Comparison of ENCODE assay signal across 24 mouse cellular contexts in the genomic region with DNA sequence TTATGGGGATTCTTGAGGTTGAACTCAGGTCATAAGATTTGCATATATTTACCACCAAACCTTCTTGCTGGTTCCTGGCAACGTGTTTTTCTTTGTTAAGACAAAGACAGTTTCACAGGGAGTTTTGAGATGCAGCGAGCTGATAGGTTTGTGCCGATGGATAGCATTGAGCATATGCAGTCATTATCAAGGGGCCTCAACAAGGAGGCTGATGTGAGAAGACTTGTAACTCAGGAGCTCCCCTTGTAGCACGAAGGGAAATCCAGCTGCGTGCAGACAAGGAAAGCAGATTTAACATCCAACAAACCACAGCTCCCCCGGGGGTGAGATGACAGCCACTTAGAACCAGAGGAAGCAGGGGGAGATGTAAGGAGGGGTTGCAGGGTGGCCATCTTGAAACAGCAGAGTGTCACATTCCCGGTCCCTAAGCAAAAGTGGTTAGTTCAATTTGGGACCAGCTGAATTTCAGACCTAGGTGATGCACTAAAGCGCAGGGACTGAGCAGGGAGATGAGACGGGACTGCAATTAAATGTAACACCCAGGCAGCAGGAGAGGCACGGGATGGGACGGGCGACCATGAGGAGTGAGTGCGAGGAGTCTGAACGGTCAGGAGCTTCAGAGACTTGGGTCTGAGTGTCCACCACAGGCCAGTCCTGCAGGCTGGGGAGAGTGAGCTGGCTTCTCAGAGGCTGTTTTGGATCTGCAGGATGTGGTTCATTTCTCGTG. TPM values are rescaled to one million over a fixed set of nuclear protein-coding genes. Genes with fewer than 3 reads are reported as not detected.
DNase-seq lines count a peak whose midpoint lies in the region; ATAC-seq and TF ChIP-seq lines count a peak whose summit lies in the region.
"Had no signal": no experiment of that assay in that cellular context is flagged by ENCODE, and none has a peak within 500 bp of the region (broad histone marks: within the 10 kb centered on the region; RNA-seq: fewer than 3 reads in every experiment).

No protein-coding gene starts in this region.

- TF ChIP-seq EP300 in CH12.LX (IDR thresholded peaks at IDR 0.05; ENCODE audit: low read length): no peak

- no peak for TF ChIP-seq CTCF in CH12.LX (conservative IDR thresholded peaks at IDR 0.05 in 1 of 2, IDR thresholded peaks at IDR 0.05 in 1 of 2; ENCODE audit: low read depth in 2 of 2, low read length in 2 of 2)

- WGBS in midbrain, embryonic 10.5 days: 73% methylated on average over 15 of the region's 15 CpGs
- 66% methylated on average over 15 of the region's 15 CpGs for WGBS in midbrain, embryonic 11.5 days

- no peak overlapping the region for H3K9ac ChIP-seq in midbrain, embryonic 11.5 days (ENCODE audit: low read length)
- H3K9ac ChIP-seq in CH12.LX (ENCODE audit: insufficient read depth, low read depth): no peak overlapping the region
- H3K9ac ChIP-seq: forebrain, embryonic 12.5 days; hindbrain, embryonic 14.5 days; liver, embryonic 14.5 days had no signal

- no peak overlapping the region for H3K4me3 ChIP-seq in midbrain, embryonic 10.5 days
- H3K4me3 ChIP-seq in midbrain, embryonic 11.5 days (ENCODE audit: low read depth, low read length): no peak overlapping the region
- no peak overlapping the region for H3K4me3 ChIP-seq in CH12.LX (replicated peaks in 1 of 3; ENCODE audit: low read depth in 2 of 3, low read length in 2 of 3, poor library complexity in 1 of 3)
- H3K4me3 ChIP-seq: embryonic facial prominence, embryonic 10.5 days; forebrain, embryonic 12.5 days had no signal

- H3K4me2 ChIP-seq in midbrain, embryonic 11.5 days: no peak overlapping the region
- peak overlapping the region; percentile 52 for H3K4me2 ChIP-seq in CH12.LX (ENCODE audit: insufficient read depth, low read depth, poor library complexity, severe bottlenecking)
- H3K4me2 ChIP-seq: forebrain, embryonic 12.5 days; hindbrain, embryonic 14.5 days had no signal

- H3K9me3 ChIP-seq in midbrain, embryonic 10.5 days (replicated peaks): no peaks in the 10 kb centered on the region
- no peaks in the 10 kb centered on the region for H3K9me3 ChIP-seq in midbrain, embryonic 11.5 days (ENCODE audit: control insufficient read depth, low read length)
- H3K9me3 ChIP-seq in CH12.LX (replicated peaks; ENCODE audit: low read length): peaks cover 2% of the 10 kb centered on the region
- H3K9me3 ChIP-seq: embryonic facial prominence, embryonic 10.5 days; forebrain, embryonic 12.5 days; G1E had no signal

- TF ChIP-seq POLR2A in CH12.LX (IDR thresholded peaks at IDR 0.05; ENCODE audit: low read depth, low read length): no peak

- H3K27ac ChIP-seq in midbrain, embryonic 10.5 days (replicated peaks): 0 out of 2 replicates have a peak overlapping the region, but pooled peaks have one; percentile 14
- no peak overlapping the region for H3K27ac ChIP-seq in midbrain, embryonic 11.5 days (ENCODE audit: low read depth, low read length)
- no peak overlapping the region for H3K27ac ChIP-seq in CH12.LX (ENCODE audit: insufficient read depth, low read depth)
- H3K27ac ChIP-seq: embryonic facial prominence, embryonic 10.5 days; forebrain, embryonic 12.5 days; hindbrain, embryonic 14.5 days; kidney, postnatal 0 days; liver, embryonic 14.5 days; macrophage had no signal

- peaks cover 29% of the 10 kb centered on the region for H3K4me1 ChIP-seq in midbrain, embryonic 10.5 days
- H3K4me1 ChIP-seq in midbrain, embryonic 11.5 days (ENCODE audit: control insufficient read depth, insufficient read depth, low read length): peaks cover 5% of the 10 kb centered on the region
- H3K4me1 ChIP-seq in CH12.LX (ENCODE audit: control insufficient read depth in 1 of 2, insufficient read depth in 2 of 2): peaks cover 11 to 15% of the 10 kb centered on the region in 2 experiments

- TF ChIP-seq RAD21 in CH12.LX (IDR thresholded peaks at IDR 0.05; ENCODE audit: low read depth, low read length): no peak

- in situ Hi-C loops in CH12.LX (cut with MboI; ENCODE audit: low pct_ligation_motif_present, low pct_unique_long_range_greater_than_20kb, low sequenced_read_pairs): no loop called here

- dilution Hi-C loops in CH12.LX (cut with MboI; ENCODE audit: extremely low pct_ligation_motif_present, extremely low pct_unique_long_range_greater_than_20kb, low sequenced_read_pairs): no loop called here

- DNase-seq in midbrain, embryonic 10.5 days (ENCODE audit: low spot score): no peak
- no peak for DNase-seq in midbrain, embryonic 11.5 days (ENCODE audit: low spot score, missing footprints)
- DNase-seq in CH12.LX (ENCODE audit: extremely low read depth): peak; percentile 38
- peak; percentile 36 for DNase-seq in retina, embryonic 14.5 days (ENCODE audit: low spot score)
- DNase-seq in thymus, postnatal 25 days: peak; percentile 56
- DNase-seq in cerebellum, postnatal 14 days: no peak
- DNase-seq in spleen, postnatal 4 days (ENCODE audit: low spot score in 2 of 2): no peak
- DNase-seq in adrenal gland, postnatal 10 days: no peak
- DNase-seq: adrenal gland, postnatal 36 days; cerebellum, adult 2 months; gastrocnemius, postnatal 36 days; heart, postnatal 14 days; kidney, adult 11 months had no signal

- H3K27me3 ChIP-seq in midbrain, embryonic 10.5 days (ENCODE audit: low read depth, poor library complexity, severe bottlenecking): peaks cover 25% of the 10 kb centered on the region
- 0 out of 2 replicates have a peak, but pooled peaks cover 3% of the 10 kb centered on the region for H3K27me3 ChIP-seq in midbrain, embryonic 11.5 days (ENCODE audit: control insufficient read depth, insufficient read depth, low read length)
- H3K27me3 ChIP-seq in CH12.LX (replicated peaks): peaks cover 73% of the 10 kb centered on the region

- no peak for ATAC-seq in midbrain, embryonic 11.5 days (ENCODE audit: low FRiP score)

- no peaks in the 10 kb centered on the region for H3K79me2 ChIP-seq in CH12.LX (replicated peaks; ENCODE audit: control insufficient read depth, extremely low read depth, insufficient read depth, poor library complexity, severe bottlenecking)

- no peaks in the 10 kb centered on the region for H3K36me3 ChIP-seq in midbrain, embryonic 10.5 days
- no peaks in the 10 kb centered on the region for H3K36me3 ChIP-seq in midbrain, embryonic 11.5 days (ENCODE audit: control insufficient read depth, insufficient read depth, low read length)
- H3K36me3 ChIP-seq in CH12.LX (replicated peaks in 1 of 2; ENCODE audit: control insufficient read depth in 1 of 2, insufficient read depth in 1 of 2, low read length in 1 of 2): no peaks in the 10 kb centered on the region
- H3K36me3 ChIP-seq: embryonic facial prominence, embryonic 10.5 days; forebrain, embryonic 12.5 days had no signal

TF ChIP-seq in CH12.LX, 34 proteins besides CTCF, POLR2A, EP300 and RAD21:
- no peak for TF ChIP-seq PAX5 (IDR thresholded peaks at IDR 0.05; ENCODE audit: low read length)
- no peak for TF ChIP-seq USF1 (IDR thresholded peaks at IDR 0.05; ENCODE audit: low read depth, low read length)
- no peak for TF ChIP-seq MXI1 (IDR thresholded peaks at IDR 0.05; ENCODE audit: low read depth, low read length)
- TF ChIP-seq TCF12 (IDR thresholded peaks at IDR 0.05; ENCODE audit: low read depth, low read length): no peak
- TF ChIP-seq BHLHE40 (IDR thresholded peaks at IDR 0.05; ENCODE audit: low read depth, low read length): no peak
- TF ChIP-seq CHD1 (IDR thresholded peaks at IDR 0.05; ENCODE audit: low read depth, low read length): no peak
- no peak for TF ChIP-seq NRF1 (IDR thresholded peaks at IDR 0.05; ENCODE audit: low read depth, low read length)
- no peak for TF ChIP-seq MYC (IDR thresholded peaks at IDR 0.05; ENCODE audit: low read depth, low read length)
- no peak for TF ChIP-seq HCFC1 (IDR thresholded peaks at IDR 0.05; ENCODE audit: low read depth, low read length)
- no peak for TF ChIP-seq USF2 (conservative IDR thresholded peaks at IDR 0.05; ENCODE audit: low read depth, low read length)
- no peak for TF ChIP-seq ZNF384 (IDR thresholded peaks at IDR 0.05; ENCODE audit: low read depth, low read length)
- no peak for TF ChIP-seq E2F4 (IDR thresholded peaks at IDR 0.05; ENCODE audit: insufficient replicate concordance, low read depth, low read length)
- no peak for TF ChIP-seq TBP (conservative IDR thresholded peaks at IDR 0.05; ENCODE audit: low read depth, low read length)
- TF ChIP-seq ZMIZ1 (IDR thresholded peaks at IDR 0.05; ENCODE audit: low read depth, low read length): no peak
- no peak for TF ChIP-seq JUND (conservative IDR thresholded peaks at IDR 0.05; ENCODE audit: low read depth, low read length)
- no peak for TF ChIP-seq ELF1 (IDR thresholded peaks at IDR 0.05; ENCODE audit: low read depth, low read length)

RNA-seq across cellular contexts. Expression of gene Gtsf1l, which starts 33.1 kb away (rescaled TPM):
- not detected in 2 replicates for polyA plus RNA-seq in midbrain, embryonic 10.5 days (2016; fragmentation: Nextera tagmentation; extraction: Ambion mirVana)
- not detected in 2 replicates for polyA plus RNA-seq in midbrain, embryonic 11.5 days (2014; fragmentation: Nextera tagmentation; extraction: Ambion mirVana)
- total RNA-seq in CH12.LX (2012; rRNA removed) (not detected in 2 replicates), CH12.LX (2014; rRNA removed) (not detected in 2 replicates)
- not detected in 2 replicates for polyA plus RNA-seq in CH12.LX (2012; ENCODE audit: insufficient read length, low read depth)
- not detected for total RNA-seq in adrenal gland, postnatal 10 days (2021)
- total RNA-seq: adrenal gland, postnatal 36 days; gastrocnemius, postnatal 36 days; heart, postnatal 14 days; layer of hippocampus, postnatal 25 days; left cerebral cortex, postnatal 25 days had no signal
- polyA plus RNA-seq: cerebellum, adult 2 months; embryonic facial prominence, embryonic 10.5 days; forebrain, embryonic 12.5 days; G1E; heart, embryonic 11.5 days; kidney, postnatal 0 days; limb, embryonic 14.5 days; liver, embryonic 14.5 days; macrophage had no signal

Comparison
In these comparisons a context has a peak if more than half of its experiments do, and no peak if none do; other contexts are left out.
1. DNase-seq: peak in CH12.LX (single experiment), retina, embryonic 14.5 days (single experiment) and thymus, postnatal 25 days (single experiment); none in midbrain, embryonic 10.5 days (single experiment), midbrain, embryonic 11.5 days (single experiment), cerebellum, postnatal 14 days (0 of 2), spleen, postnatal 4 days (0 of 2) and adrenal gland, postnatal 10 days (single experiment).